Mouse (Mus musculus): ENCODE measurements around the gene C1s1. TPM values are rescaled to one million over a fixed set of nuclear protein-coding genes. Genes with fewer than 3 reads are reported as not detected.

C1s1 gene
- total and polyA plus RNA-seq, 2 experiments from 2014 or later, result 2.7 to 7.0 TPM

DNA sequence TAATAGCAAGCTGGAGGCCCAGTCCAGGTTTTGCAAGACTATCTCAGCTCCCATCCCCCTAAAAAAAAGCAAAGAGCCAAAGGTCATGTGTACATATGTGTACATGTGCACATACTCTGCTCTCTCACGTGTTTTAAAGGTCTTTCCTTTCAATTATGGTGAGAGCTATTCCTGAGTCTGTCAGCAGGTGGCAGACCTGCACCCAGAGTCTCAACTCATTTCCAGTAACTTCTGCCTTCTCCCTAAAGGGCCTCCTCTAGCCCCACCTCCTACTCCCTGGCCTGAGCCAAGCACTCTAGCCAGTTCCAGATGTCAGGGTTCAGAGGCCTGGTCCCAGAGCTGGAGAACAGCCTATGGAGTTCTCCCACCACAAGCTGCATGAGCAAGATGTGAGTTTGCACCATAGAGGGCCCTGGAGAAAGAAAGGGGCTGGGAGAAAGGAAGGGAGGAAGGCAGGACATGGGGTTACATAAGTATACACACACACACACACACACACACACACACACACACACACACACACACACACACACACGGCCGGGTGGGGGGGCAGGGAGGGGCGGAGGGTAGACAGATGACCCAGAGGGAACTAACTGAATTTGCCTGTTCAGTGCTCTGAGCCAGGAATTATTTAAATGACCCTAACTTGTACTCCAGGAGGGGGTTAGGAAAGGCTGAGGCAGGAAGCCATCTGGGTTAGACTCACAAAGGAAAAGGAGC lies 49.2 kb downstream of the C1s1 start, which contains the start of gene C1rl:
Gene C1rl (plus strand): TSS at position 272 of the 720 bp plus-strand sequence.
- Histone ChIP-seq H3K4me3 (ENCODE audit: low read depth, low read length) (no peak within 1 kb of the TSS), H3K4me1 (ENCODE audit: control insufficient read depth, insufficient read depth) (no peaks in the 10 kb centered on the region), H3K27me3 (ENCODE audit: control insufficient read depth, insufficient read depth, low read length) (no peaks in the 10 kb centered on the region), H3K36me3 (replicated peaks; ENCODE audit: control insufficient read depth, insufficient read depth, low read length) (no peaks in the 10 kb centered on the region), H3K27ac (ENCODE audit: low read depth) (peak within 1 kb of the TSS; percentile 7; the same call in 1 of the 2 replicates), H3K4me2 (ENCODE audit: low read depth, low read length) (no peak within 1 kb of the TSS), H3K9me3 (replicated peaks; ENCODE audit: control insufficient read depth, low read length) (no peaks in the 10 kb centered on the region), H3K9ac (replicated peaks; ENCODE audit: low read depth, low read length) (no peak within 1 kb of the TSS)
- no peak for TF ChIP-seq EP300 (IDR thresholded peaks at IDR 0.05; ENCODE audit: low read depth)
- TF ChIP-seq CTCF (IDR thresholded peaks at IDR 0.05; ENCODE audit: low read depth), result peak; percentile 73
- peak; percentile 84 for DNase-seq (ENCODE audit: low spot score)
- 32% methylated on average over 4 of the region's 4 CpGs for WGBS
- ATAC-seq (ENCODE audit: insufficient read depth, low read depth), result peak; percentile 91

DNA sequence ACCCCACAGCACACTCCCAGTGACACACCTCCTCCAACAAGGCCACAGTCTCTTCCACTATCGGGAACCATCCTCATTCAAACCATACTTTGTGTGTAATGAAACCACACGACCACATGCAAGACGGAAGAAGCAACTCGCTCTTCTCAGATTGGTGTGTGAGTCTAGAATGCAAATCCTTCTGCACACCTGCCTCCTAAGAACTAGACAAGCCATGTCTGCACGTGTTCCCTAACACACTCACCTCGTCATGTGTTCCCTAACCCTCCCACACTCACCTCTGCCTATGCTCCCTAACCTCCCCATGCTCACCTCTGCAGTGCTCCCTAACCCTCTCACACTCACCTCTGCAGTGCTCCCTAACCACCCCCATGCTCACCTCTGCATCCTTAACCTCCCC lies 50.7 kb downstream of the C1s1 start:
- no peak for TF ChIP-seq CTCF (IDR thresholded peaks at IDR 0.05; ENCODE audit: low read depth)
- TF ChIP-seq EP300 (IDR thresholded peaks at IDR 0.05; ENCODE audit: low read depth), result no peak
- no peak overlapping the region for H3K9ac ChIP-seq (replicated peaks; ENCODE audit: low read depth, low read length)
- H3K9me3 ChIP-seq (replicated peaks; ENCODE audit: control insufficient read depth, low read length), result no peaks in the 10 kb centered on the region
- H3K4me3 ChIP-seq (ENCODE audit: low read depth, low read length), result no peak overlapping the region
- H3K4me2 ChIP-seq (ENCODE audit: low read depth, low read length), result no peak overlapping the region
- DNase-seq (ENCODE audit: low spot score) (no peak), ATAC-seq (ENCODE audit: insufficient read depth, low read depth) (no peak)
- H3K4me1 ChIP-seq (ENCODE audit: control insufficient read depth, insufficient read depth), result no peaks in the 10 kb centered on the region
- WGBS, result 66% methylated on average over 6 of the region's 6 CpGs
- H3K27me3 ChIP-seq (ENCODE audit: control insufficient read depth, insufficient read depth, low read length), result no peaks in the 10 kb centered on the region
- H3K27ac ChIP-seq (ENCODE audit: low read depth), result no peak overlapping the region
- H3K36me3 ChIP-seq (replicated peaks; ENCODE audit: control insufficient read depth, insufficient read depth, low read length), result no peaks in the 10 kb centered on the region

DNA sequence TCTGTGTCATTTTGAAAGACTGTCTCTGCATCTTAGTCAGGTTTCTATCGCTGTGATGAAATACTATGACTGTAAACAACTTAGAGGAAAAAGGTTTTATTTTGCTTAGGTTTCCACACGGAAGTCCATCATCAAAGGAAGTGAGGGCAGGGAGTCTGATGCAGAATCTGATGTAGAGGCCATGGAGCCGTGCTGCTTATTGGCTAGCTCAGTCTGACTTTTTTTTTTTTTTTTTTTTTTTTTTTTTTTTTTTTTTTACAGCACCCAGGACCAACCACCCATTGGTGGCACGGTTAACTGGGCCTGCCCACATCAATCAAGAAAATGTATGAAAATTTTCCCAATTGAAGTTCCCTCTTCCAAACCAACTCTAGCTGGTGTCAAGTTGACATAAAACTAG lies 53.2 kb downstream of the C1s1 start:
- H3K9me3 ChIP-seq (replicated peaks; ENCODE audit: control insufficient read depth, low read length), result no peaks in the 10 kb centered on the region
- no peak overlapping the region for H3K9ac ChIP-seq (replicated peaks; ENCODE audit: low read depth, low read length)
- H3K27ac ChIP-seq (ENCODE audit: low read depth), result no peak overlapping the region
- H3K27me3 ChIP-seq (ENCODE audit: control insufficient read depth, insufficient read depth, low read length), result no peaks in the 10 kb centered on the region
- DNase-seq (ENCODE audit: low spot score), result no peak
- no peaks in the 10 kb centered on the region for H3K36me3 ChIP-seq (replicated peaks; ENCODE audit: control insufficient read depth, insufficient read depth, low read length)
- H3K4me2 ChIP-seq (ENCODE audit: low read depth, low read length), result no peak overlapping the region
- WGBS, result 71% methylated on average over 4 of the region's 4 CpGs
- no peak overlapping the region for H3K4me3 ChIP-seq (ENCODE audit: low read depth, low read length)
- TF ChIP-seq CTCF (IDR thresholded peaks at IDR 0.05; ENCODE audit: low read depth), result no peak
- no peak for TF ChIP-seq EP300 (IDR thresholded peaks at IDR 0.05; ENCODE audit: low read depth)
- no peaks in the 10 kb centered on the region for H3K4me1 ChIP-seq (ENCODE audit: control insufficient read depth, insufficient read depth)
- ATAC-seq (ENCODE audit: insufficient read depth, low read depth), result no peak

DNA sequence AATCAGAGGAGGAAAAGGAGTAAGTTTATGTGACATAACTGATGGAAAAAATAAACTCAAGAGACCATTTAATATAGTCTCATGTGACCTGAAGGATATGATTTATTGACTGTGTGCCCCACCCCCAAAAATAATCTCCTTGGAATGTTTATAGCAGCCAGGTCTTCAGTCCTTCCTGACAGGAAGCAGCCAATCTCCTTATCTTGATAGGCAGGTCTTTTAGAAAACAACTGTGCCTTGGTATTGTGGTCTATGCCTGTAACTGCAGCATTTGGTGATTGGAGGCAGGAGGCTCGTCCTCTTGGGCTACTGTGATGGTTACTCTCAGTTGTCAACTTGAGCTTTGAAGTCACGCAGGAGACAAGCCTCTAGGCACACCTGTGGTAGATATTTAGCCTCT lies 54.6 kb downstream of the C1s1 start:
- no peak overlapping the region for H3K4me3 ChIP-seq (ENCODE audit: low read depth, low read length)
- H3K27me3 ChIP-seq (ENCODE audit: control insufficient read depth, insufficient read depth, low read length), result no peaks in the 10 kb centered on the region
- no peaks in the 10 kb centered on the region for H3K9me3 ChIP-seq (replicated peaks; ENCODE audit: control insufficient read depth, low read length)
- no peaks in the 10 kb centered on the region for H3K4me1 ChIP-seq (ENCODE audit: control insufficient read depth, insufficient read depth)
- H3K27ac ChIP-seq (ENCODE audit: low read depth), result no peak overlapping the region
- DNase-seq (ENCODE audit: low spot score) (no peak), ATAC-seq (ENCODE audit: insufficient read depth, low read depth) (no peak)
- TF ChIP-seq EP300 (IDR thresholded peaks at IDR 0.05; ENCODE audit: low read depth) (no peak), CTCF (IDR thresholded peaks at IDR 0.05; ENCODE audit: low read depth) (no peak)
- 50% methylated on average over 2 of the region's 2 CpGs for whole genome bisulfite sequencing
- no peak overlapping the region for H3K4me2 ChIP-seq (ENCODE audit: low read depth, low read length)
- H3K9ac ChIP-seq (replicated peaks; ENCODE audit: low read depth, low read length), result no peak overlapping the region
- no peaks in the 10 kb centered on the region for H3K36me3 ChIP-seq (replicated peaks; ENCODE audit: control insufficient read depth, insufficient read depth, low read length)

DNA sequence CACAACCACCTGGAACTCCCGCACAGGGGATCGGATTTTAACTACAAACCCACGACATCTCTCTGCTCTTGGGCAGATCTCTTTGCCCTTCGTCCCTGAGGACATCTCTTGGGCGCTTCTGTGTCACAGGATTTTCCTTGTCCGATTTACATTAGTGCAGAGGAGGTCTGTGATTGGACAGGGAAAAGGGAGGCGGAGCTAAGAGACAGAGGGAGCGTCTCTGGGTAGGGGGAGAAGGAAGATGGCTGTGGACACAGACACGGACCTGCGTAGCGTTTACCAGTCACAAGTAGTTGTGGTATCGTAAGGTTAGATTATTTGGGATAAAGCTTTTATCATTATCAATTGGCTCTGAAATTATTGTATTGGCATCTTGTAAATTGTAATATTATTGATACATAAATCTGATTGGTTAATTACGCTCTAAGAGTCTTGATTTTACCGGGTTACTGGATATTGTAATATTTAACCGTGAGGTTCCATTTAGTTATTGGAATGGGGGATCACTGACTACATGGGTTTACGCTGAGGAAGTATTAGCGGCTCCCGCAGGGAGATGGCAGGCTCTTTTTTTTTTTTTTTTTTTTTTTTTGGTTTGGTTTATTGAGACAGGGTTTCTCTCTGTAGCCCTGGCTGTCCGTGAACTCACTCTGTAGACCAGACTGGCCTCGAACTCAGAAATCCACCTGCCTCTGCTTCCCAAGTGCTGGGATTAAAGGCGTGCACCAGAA lies 56.6 kb downstream of the C1s1 start:
- Histone ChIP-seq H3K27ac (ENCODE audit: low read depth) (no peak overlapping the region), H3K27me3 (ENCODE audit: control insufficient read depth, insufficient read depth, low read length) (no peaks in the 10 kb centered on the region), H3K4me3 (ENCODE audit: low read depth, low read length) (no peak overlapping the region), H3K9ac (replicated peaks; ENCODE audit: low read depth, low read length) (no peak overlapping the region), H3K4me2 (ENCODE audit: low read depth, low read length) (0 out of 2 replicates have a peak overlapping the region, but pooled peaks have one; percentile 3), H3K9me3 (replicated peaks; ENCODE audit: control insufficient read depth, low read length) (no peaks in the 10 kb centered on the region), H3K4me1 (ENCODE audit: control insufficient read depth, insufficient read depth) (no peaks in the 10 kb centered on the region), H3K36me3 (replicated peaks; ENCODE audit: control insufficient read depth, insufficient read depth, low read length) (no peaks in the 10 kb centered on the region)
- ATAC-seq (ENCODE audit: insufficient read depth, low read depth) (no peak), DNase-seq (ENCODE audit: low spot score) (no peak)
- WGBS, result 30% methylated on average over 21 of the region's 21 CpGs
- TF ChIP-seq CTCF (IDR thresholded peaks at IDR 0.05; ENCODE audit: low read depth) (no peak), EP300 (IDR thresholded peaks at IDR 0.05; ENCODE audit: low read depth) (no peak)

Data from heart, postnatal 0 days (tissue).